Mouse (Mus musculus): ENCODE data around the gene Gm9611. TPM values are rescaled to one million over a fixed set of nuclear protein-coding genes. Genes with fewer than 3 reads are reported as not detected.
"Not testable (repeated sequence)": the region's sequence is repeated elsewhere in the genome, so short reads cannot be mapped to it uniquely, and the experiment has no call there.

Gm9611 gene
- polyA plus RNA-seq (2015; fragmentation: Nextera tagmentation; extraction: Ambion mirVana): not detected in 2 replicates

GRCm38 (mm10) chr14:42297258-42297657 lies at the start of gene Gm9611:
Gene Gm9611 (minus strand): TSS chr14:42297358.
- not testable (repeated sequence) for ATAC-seq (replicated peaks; ENCODE audit: extremely low read depth, insufficient read depth, low FRiP score); H3K9me3 ChIP-seq (replicated peaks; ENCODE audit: control insufficient read depth, low read length); H3K9ac ChIP-seq (ENCODE audit: low read length); H3K36me3 ChIP-seq (ENCODE audit: control insufficient read depth, insufficient read depth); H3K4me3 ChIP-seq (ENCODE audit: low read length); H3K27ac ChIP-seq (ENCODE audit: low read length); H3K27me3 ChIP-seq (ENCODE audit: control insufficient read depth, insufficient read depth, low read length); H3K4me2 ChIP-seq (ENCODE audit: low read depth, low read length); H3K4me1 ChIP-seq (ENCODE audit: control insufficient read depth, insufficient read depth, low read length)
- WGBS: 50% methylated on average over 1 of the region's 3 CpGs

GRCm38 (mm10) chr14:42309910-42310309 lies 12.8 kb upstream of the Gm9611 start, which contains the start of gene Gm7995:
Gene Gm7995 (plus strand): TSS chr14:42310210.
- not testable (repeated sequence) for H3K4me1 ChIP-seq (ENCODE audit: control insufficient read depth, insufficient read depth, low read length); H3K36me3 ChIP-seq (ENCODE audit: control insufficient read depth, insufficient read depth); H3K27me3 ChIP-seq (ENCODE audit: control insufficient read depth, insufficient read depth, low read length); H3K9ac ChIP-seq (ENCODE audit: low read length); ATAC-seq (replicated peaks; ENCODE audit: extremely low read depth, insufficient read depth, low FRiP score); H3K4me2 ChIP-seq (ENCODE audit: low read depth, low read length); H3K9me3 ChIP-seq (replicated peaks; ENCODE audit: control insufficient read depth, low read length); H3K4me3 ChIP-seq (ENCODE audit: low read length); H3K27ac ChIP-seq (ENCODE audit: low read length)
- WGBS: no CpG with 5 or more reads among the region's 1 CpGs

- not testable (repeated sequence) for H3K36me3 ChIP-seq (ENCODE audit: control insufficient read depth, insufficient read depth); H3K4me1 ChIP-seq (ENCODE audit: control insufficient read depth, insufficient read depth, low read length); H3K27me3 ChIP-seq (ENCODE audit: control insufficient read depth, insufficient read depth, low read length); H3K4me2 ChIP-seq (ENCODE audit: low read depth, low read length); H3K9me3 ChIP-seq (replicated peaks; ENCODE audit: control insufficient read depth, low read length); H3K27ac ChIP-seq (ENCODE audit: low read length); H3K4me3 ChIP-seq (ENCODE audit: low read length); ATAC-seq (replicated peaks; ENCODE audit: extremely low read depth, insufficient read depth, low FRiP score); H3K9ac ChIP-seq (ENCODE audit: low read length)
- WGBS: no CpG with 5 or more reads among the region's 3 CpGs
Observed at GRCm38 (mm10) chr14:42259948-42260347, 37.2 kb downstream of the Gm9611 start, which contains the start of gene Gm17026. Gene Gm17026 (minus strand): TSS chr14:42260048.

Small RNAs within 50 kb of the gene (microRNA-seq; reads per million reads assigned to microRNA genes)
- gene Gm25208 (not detected), gene Gm25892 (not detected)

Other genes with a start within 250 kb of the Gm9611 start
- not detected in 2 replicates for gene Gm7951, start 180.0 kb downstream of the Gm9611 start, polyA plus RNA-seq (2015; fragmentation: Nextera tagmentation; extraction: Ambion mirVana)
- gene Gm17027, start 134.7 kb downstream of the Gm9611 start, polyA plus RNA-seq (2015; fragmentation: Nextera tagmentation; extraction: Ambion mirVana): not detected in 2 replicates
- gene Gm3573, start 106.6 kb downstream of the Gm9611 start, polyA plus RNA-seq (2015; fragmentation: Nextera tagmentation; extraction: Ambion mirVana): not detected in 2 replicates
- gene Gm17026, start 37.3 kb downstream of the Gm9611 start, polyA plus RNA-seq (2015; fragmentation: Nextera tagmentation; extraction: Ambion mirVana): not detected in 2 replicates
- not detected in 2 replicates for gene Gm7995, start 12.9 kb upstream of the Gm9611 start, polyA plus RNA-seq (2015; fragmentation: Nextera tagmentation; extraction: Ambion mirVana)
- gene Gm8005, start 142.3 kb upstream of the Gm9611 start, polyA plus RNA-seq (2015; fragmentation: Nextera tagmentation; extraction: Ambion mirVana): not detected in 2 replicates
- not detected in 2 replicates for gene Gm8011, start 166.5 kb upstream of the Gm9611 start, polyA plus RNA-seq (2015; fragmentation: Nextera tagmentation; extraction: Ambion mirVana)
- not detected in 2 replicates for gene Gm8020, start 205.0 kb upstream of the Gm9611 start, polyA plus RNA-seq (2015; fragmentation: Nextera tagmentation; extraction: Ambion mirVana)
- gene Gm8024, start 226.9 kb upstream of the Gm9611 start, polyA plus RNA-seq (2015; fragmentation: Nextera tagmentation; extraction: Ambion mirVana): not detected in 2 replicates